Mouse (Mus musculus): ENCODE measurements around the gene Ets2. TPM values are rescaled to one million over a fixed set of nuclear protein-coding genes. Genes with fewer than 3 reads are reported as not detected.
A peak's percentile ranks its signal among the peaks of the same experiment; 100 is the strongest.

Ets2 gene
- polyA plus RNA-seq, 1 experiment from 2014 or later = 52.8 TPM

GRCm38 (mm10) chr16:95665472-95666131 is 36.3 kb upstream of the Ets2 start:
- no peaks in the 10 kb centered on the region for H3K36me3 ChIP-seq (ENCODE audit: control insufficient read depth, insufficient read depth, low read length)

GRCm38 (mm10) chr16:95666288-95666687 is 35.6 kb upstream of the Ets2 start:
- WGBS = 94% methylated on average over 10 of the region's 10 CpGs
- ATAC-seq (replicated peaks; ENCODE audit: low FRiP score, low TSS enrichment, low read depth) = no peak
- no peak overlapping the region for H3K4me2 ChIP-seq (ENCODE audit: low read length)
- no peak overlapping the region for H3K9ac ChIP-seq (ENCODE audit: low read length)
- H3K36me3 ChIP-seq (ENCODE audit: control insufficient read depth, insufficient read depth, low read length) = no peaks in the 10 kb centered on the region
- H3K27me3 ChIP-seq (replicated peaks; ENCODE audit: control insufficient read depth, insufficient read depth, low read length) = no peaks in the 10 kb centered on the region
- H3K27ac ChIP-seq (ENCODE audit: low read depth) = no peak overlapping the region
- DNase-seq (ENCODE audit: low spot score) = no peak
- no peaks in the 10 kb centered on the region for H3K9me3 ChIP-seq (ENCODE audit: control insufficient read depth, low read length)
- peaks cover 6% of the 10 kb centered on the region; the same call in 1 of the 2 replicates for H3K4me1 ChIP-seq (replicated peaks; ENCODE audit: control insufficient read depth, insufficient read depth, low read length)
- no peak overlapping the region for H3K4me3 ChIP-seq (ENCODE audit: low read depth, low read length)

More at GRCm38 (mm10) chr16:95665472-95666131, 36.3 kb upstream of the Ets2 start:
- Histone ChIP-seq H3K4me3 (ENCODE audit: low read depth, low read length) (no peak overlapping the region), H3K9ac (ENCODE audit: low read length) (no peak overlapping the region), H3K9me3 (ENCODE audit: control insufficient read depth, low read length) (no peaks in the 10 kb centered on the region), H3K4me2 (ENCODE audit: low read length) (no peak overlapping the region), H3K4me1 (replicated peaks; ENCODE audit: control insufficient read depth, insufficient read depth, low read length) (peaks cover 6% of the 10 kb centered on the region; the same call in 1 of the 2 replicates), H3K27ac (ENCODE audit: low read depth) (no peak overlapping the region), H3K27me3 (replicated peaks; ENCODE audit: control insufficient read depth, insufficient read depth, low read length) (no peaks in the 10 kb centered on the region)
- ATAC-seq (replicated peaks; ENCODE audit: low FRiP score, low TSS enrichment, low read depth) (no peak), DNase-seq (ENCODE audit: low spot score) (no peak)
- 70% methylated on average over 6 of the region's 6 CpGs for whole genome bisulfite sequencing

GRCm38 (mm10) chr16:95667395-95668150 is 34.3 kb upstream of the Ets2 start:
- WGBS = 48% methylated on average over 11 of the region's 11 CpGs
- Histone ChIP-seq H3K4me3 (ENCODE audit: low read depth, low read length) (no peak overlapping the region), H3K9ac (ENCODE audit: low read length) (no peak overlapping the region), H3K27ac (ENCODE audit: low read depth) (no peak overlapping the region), H3K36me3 (ENCODE audit: control insufficient read depth, insufficient read depth, low read length) (no peaks in the 10 kb centered on the region), H3K4me1 (replicated peaks; ENCODE audit: control insufficient read depth, insufficient read depth, low read length) (peaks cover 6% of the 10 kb centered on the region; the same call in 1 of the 2 replicates), H3K27me3 (replicated peaks; ENCODE audit: control insufficient read depth, insufficient read depth, low read length) (no peaks in the 10 kb centered on the region), H3K9me3 (ENCODE audit: control insufficient read depth, low read length) (no peaks in the 10 kb centered on the region), H3K4me2 (ENCODE audit: low read length) (no peak overlapping the region)
- DNase-seq (ENCODE audit: low spot score) (no peak), ATAC-seq (replicated peaks; ENCODE audit: low FRiP score, low TSS enrichment, low read depth) (no peak; the same call in 1 of the 2 replicates)

- ATAC-seq (replicated peaks; ENCODE audit: low FRiP score, low TSS enrichment, low read depth) (no peak), DNase-seq (ENCODE audit: low spot score) (no peak)
- H3K27me3 ChIP-seq (replicated peaks; ENCODE audit: control insufficient read depth, insufficient read depth, low read length) = no peaks in the 10 kb centered on the region
- WGBS = 41% methylated on average over 19 of the region's 19 CpGs
- no peaks in the 10 kb centered on the region for H3K9me3 ChIP-seq (ENCODE audit: control insufficient read depth, low read length)
- peaks cover 6% of the 10 kb centered on the region; the same call in 1 of the 2 replicates for H3K4me1 ChIP-seq (replicated peaks; ENCODE audit: control insufficient read depth, insufficient read depth, low read length)
- no peak overlapping the region for H3K27ac ChIP-seq (ENCODE audit: low read depth)
- no peak overlapping the region for H3K4me2 ChIP-seq (ENCODE audit: low read length)
- H3K36me3 ChIP-seq (ENCODE audit: control insufficient read depth, insufficient read depth, low read length) = no peaks in the 10 kb centered on the region
- H3K4me3 ChIP-seq (ENCODE audit: low read depth, low read length) = no peak overlapping the region
- no peak overlapping the region for H3K9ac ChIP-seq (ENCODE audit: low read length)
Measured at GRCm38 (mm10) chr16:95668151-95668993, 33.5 kb upstream of the Ets2 start.

- Histone ChIP-seq H3K4me2 (ENCODE audit: low read length) (peak overlapping the region; percentile 23), H3K27ac (ENCODE audit: low read depth) (no peak overlapping the region), H3K9me3 (ENCODE audit: control insufficient read depth, low read length) (no peaks in the 10 kb centered on the region), H3K36me3 (ENCODE audit: control insufficient read depth, insufficient read depth, low read length) (no peaks in the 10 kb centered on the region), H3K9ac (ENCODE audit: low read length) (no peak overlapping the region), H3K4me1 (replicated peaks; ENCODE audit: control insufficient read depth, insufficient read depth, low read length) (peaks cover 6% of the 10 kb centered on the region), H3K4me3 (ENCODE audit: low read depth, low read length) (no peak overlapping the region), H3K27me3 (replicated peaks; ENCODE audit: control insufficient read depth, insufficient read depth, low read length) (no peaks in the 10 kb centered on the region)
- DNase-seq (ENCODE audit: low spot score) = no peak
- WGBS = 43% methylated on average over 5 of the region's 5 CpGs
- no peak for ATAC-seq (replicated peaks; ENCODE audit: low FRiP score, low TSS enrichment, low read depth)
Measured at GRCm38 (mm10) chr16:95674452-95674921, 27.4 kb upstream of the Ets2 start.

- no peak overlapping the region for H3K27ac ChIP-seq (ENCODE audit: low read depth)
- 55% methylated on average over 11 of the region's 11 CpGs for WGBS
- DNase-seq (ENCODE audit: low spot score) (no peak), ATAC-seq (replicated peaks; ENCODE audit: low FRiP score, low TSS enrichment, low read depth) (peak; percentile 49; the same call in 1 of the 2 replicates)
- H3K36me3 ChIP-seq (ENCODE audit: control insufficient read depth, insufficient read depth, low read length) = no peaks in the 10 kb centered on the region
- no peak overlapping the region for H3K9ac ChIP-seq (ENCODE audit: low read length)
- H3K4me1 ChIP-seq (replicated peaks; ENCODE audit: control insufficient read depth, insufficient read depth, low read length) = peaks cover 6% of the 10 kb centered on the region
- no peaks in the 10 kb centered on the region for H3K27me3 ChIP-seq (replicated peaks; ENCODE audit: control insufficient read depth, insufficient read depth, low read length)
- H3K4me2 ChIP-seq (ENCODE audit: low read length) = no peak overlapping the region
- H3K9me3 ChIP-seq (ENCODE audit: control insufficient read depth, low read length) = no peaks in the 10 kb centered on the region
- no peak overlapping the region for H3K4me3 ChIP-seq (ENCODE audit: low read depth, low read length)
Measured at GRCm38 (mm10) chr16:95675212-95675611, 26.7 kb upstream of the Ets2 start.

GRCm38 (mm10) chr16:95676668-95677067 is 25.2 kb upstream of the Ets2 start:
- WGBS = 85% methylated on average over 3 of the region's 3 CpGs
- Histone ChIP-seq H3K27ac (ENCODE audit: low read depth) (no peak overlapping the region), H3K27me3 (replicated peaks; ENCODE audit: control insufficient read depth, insufficient read depth, low read length) (no peaks in the 10 kb centered on the region), H3K36me3 (ENCODE audit: control insufficient read depth, insufficient read depth, low read length) (no peaks in the 10 kb centered on the region), H3K4me1 (replicated peaks; ENCODE audit: control insufficient read depth, insufficient read depth, low read length) (peaks cover 6% of the 10 kb centered on the region), H3K4me2 (ENCODE audit: low read length) (no peak overlapping the region), H3K9me3 (ENCODE audit: control insufficient read depth, low read length) (no peaks in the 10 kb centered on the region), H3K4me3 (ENCODE audit: low read depth, low read length) (no peak overlapping the region), H3K9ac (ENCODE audit: low read length) (no peak overlapping the region)
- DNase-seq (ENCODE audit: low spot score) (no peak), ATAC-seq (replicated peaks; ENCODE audit: low FRiP score, low TSS enrichment, low read depth) (no peak)

GRCm38 (mm10) chr16:95682431-95682892 is 19.4 kb upstream of the Ets2 start:
- ATAC-seq (replicated peaks; ENCODE audit: low FRiP score, low TSS enrichment, low read depth) = peak; percentile 82
- Histone ChIP-seq H3K27me3 (replicated peaks; ENCODE audit: control insufficient read depth, insufficient read depth, low read length) (no peaks in the 10 kb centered on the region), H3K9me3 (ENCODE audit: control insufficient read depth, low read length) (no peaks in the 10 kb centered on the region), H3K9ac (ENCODE audit: low read length) (no peak overlapping the region), H3K4me2 (ENCODE audit: low read length) (no peak overlapping the region), H3K27ac (ENCODE audit: low read depth) (no peak overlapping the region), H3K4me3 (ENCODE audit: low read depth, low read length) (no peak overlapping the region), H3K4me1 (replicated peaks; ENCODE audit: control insufficient read depth, insufficient read depth, low read length) (peaks cover 13% of the 10 kb centered on the region; the same call in 1 of the 2 replicates), H3K36me3 (ENCODE audit: control insufficient read depth, insufficient read depth, low read length) (no peaks in the 10 kb centered on the region)
- DNase-seq (ENCODE audit: low spot score) = no peak
- WGBS = 82% methylated on average over 6 of the region's 6 CpGs

Measured in intestine, embryonic 14.5 days (tissue).